Mouse (Mus musculus): ENCODE results near the gene Rbfox2. TPM values are rescaled to one million over a fixed set of nuclear protein-coding genes. Genes with fewer than 3 reads are reported as not detected.

The Rbfox2 gene
- polyA plus RNA-seq, 1 experiment from 2014 or later, result 16.8 TPM

GRCm38 (mm10) chr15:77215178-77215800 is 91.5 kb downstream of the Rbfox2 start:
- Histone ChIP-seq H3K4me2 (replicated peaks; ENCODE audit: low read depth) (no peak overlapping the region), H3K27ac (ENCODE audit: low read depth, low read length) (no peak overlapping the region), H3K36me3 (ENCODE audit: control insufficient read depth, insufficient read depth) (no peaks in the 10 kb centered on the region), H3K4me1 (replicated peaks; ENCODE audit: control insufficient read depth, insufficient read depth, low read length) (0 out of 2 replicates have a peak, but pooled peaks cover 7% of the 10 kb centered on the region), H3K9ac (ENCODE audit: low read depth, low read length) (no peak overlapping the region), H3K9me3 (ENCODE audit: control insufficient read depth) (no peaks in the 10 kb centered on the region), H3K4me3 (ENCODE audit: low read depth, low read length) (no peak overlapping the region), H3K27me3 (replicated peaks; ENCODE audit: control insufficient read depth, insufficient read depth, low read length) (no peaks in the 10 kb centered on the region)
- TF ChIP-seq CTCF (IDR thresholded peaks at IDR 0.05; ENCODE audit: low read depth), result no peak
- no peak for ATAC-seq
- WGBS, result 32% methylated on average over 5 of the region's 5 CpGs

GRCm38 (mm10) chr15:77214410-77215107 is 92.2 kb downstream of the Rbfox2 start:
- no peak for TF ChIP-seq CTCF (IDR thresholded peaks at IDR 0.05; ENCODE audit: low read depth)
- Histone ChIP-seq H3K4me1 (replicated peaks; ENCODE audit: control insufficient read depth, insufficient read depth, low read length) (0 out of 2 replicates have a peak, but pooled peaks cover 4% of the 10 kb centered on the region), H3K27me3 (replicated peaks; ENCODE audit: control insufficient read depth, insufficient read depth, low read length) (no peaks in the 10 kb centered on the region), H3K4me3 (ENCODE audit: low read depth, low read length) (no peak overlapping the region), H3K36me3 (ENCODE audit: control insufficient read depth, insufficient read depth) (no peaks in the 10 kb centered on the region), H3K27ac (ENCODE audit: low read depth, low read length) (no peak overlapping the region), H3K9ac (ENCODE audit: low read depth, low read length) (no peak overlapping the region), H3K4me2 (replicated peaks; ENCODE audit: low read depth) (no peak overlapping the region), H3K9me3 (ENCODE audit: control insufficient read depth) (no peaks in the 10 kb centered on the region)
- 66% methylated on average over 8 of the region's 8 CpGs for WGBS
- no peak for ATAC-seq

- ATAC-seq, result no peak
- H3K36me3 ChIP-seq (ENCODE audit: control insufficient read depth, insufficient read depth), result no peaks in the 10 kb centered on the region
- H3K27me3 ChIP-seq (replicated peaks; ENCODE audit: control insufficient read depth, insufficient read depth, low read length), result no peaks in the 10 kb centered on the region
- no peak for TF ChIP-seq CTCF (IDR thresholded peaks at IDR 0.05; ENCODE audit: low read depth)
- no peaks in the 10 kb centered on the region for H3K9me3 ChIP-seq (ENCODE audit: control insufficient read depth)
- H3K9ac ChIP-seq (ENCODE audit: low read depth, low read length), result peak overlapping the region; percentile 1; the same call in 1 of the 2 replicates
- no peak overlapping the region for H3K4me3 ChIP-seq (ENCODE audit: low read depth, low read length)
- 0 out of 2 replicates have a peak, but pooled peaks cover 3% of the 10 kb centered on the region for H3K4me1 ChIP-seq (replicated peaks; ENCODE audit: control insufficient read depth, insufficient read depth, low read length)
- H3K27ac ChIP-seq (ENCODE audit: low read depth, low read length), result no peak overlapping the region
- WGBS, result 52% methylated on average over 5 of the region's 5 CpGs
- H3K4me2 ChIP-seq (replicated peaks; ENCODE audit: low read depth), result no peak overlapping the region
Measured at GRCm38 (mm10) chr15:77213829-77214228, 93.0 kb downstream of the Rbfox2 start.

- no peak for TF ChIP-seq CTCF (IDR thresholded peaks at IDR 0.05; ENCODE audit: low read depth)
- Histone ChIP-seq H3K4me3 (ENCODE audit: low read depth, low read length) (no peak overlapping the region), H3K27me3 (replicated peaks; ENCODE audit: control insufficient read depth, insufficient read depth, low read length) (no peaks in the 10 kb centered on the region), H3K27ac (ENCODE audit: low read depth, low read length) (no peak overlapping the region), H3K9ac (ENCODE audit: low read depth, low read length) (no peak overlapping the region), H3K4me1 (replicated peaks; ENCODE audit: control insufficient read depth, insufficient read depth, low read length) (no peaks in the 10 kb centered on the region), H3K4me2 (replicated peaks; ENCODE audit: low read depth) (no peak overlapping the region), H3K36me3 (ENCODE audit: control insufficient read depth, insufficient read depth) (no peaks in the 10 kb centered on the region), H3K9me3 (ENCODE audit: control insufficient read depth) (no peaks in the 10 kb centered on the region)
- no peak for ATAC-seq
- 65% methylated on average over 7 of the region's 7 CpGs for WGBS
Measured at GRCm38 (mm10) chr15:77212818-77213217, 94.0 kb downstream of the Rbfox2 start.

GRCm38 (mm10) chr15:77212217-77212757 is 94.5 kb downstream of the Rbfox2 start:
- 56% methylated on average over 4 of the region's 4 CpGs for WGBS
- no peak overlapping the region for H3K4me2 ChIP-seq (replicated peaks; ENCODE audit: low read depth)
- no peak overlapping the region for H3K27ac ChIP-seq (ENCODE audit: low read depth, low read length)
- no peaks in the 10 kb centered on the region for H3K27me3 ChIP-seq (replicated peaks; ENCODE audit: control insufficient read depth, insufficient read depth, low read length)
- H3K9me3 ChIP-seq (ENCODE audit: control insufficient read depth), result no peaks in the 10 kb centered on the region
- H3K36me3 ChIP-seq (ENCODE audit: control insufficient read depth, insufficient read depth), result no peaks in the 10 kb centered on the region
- ATAC-seq, result no peak
- no peak overlapping the region for H3K9ac ChIP-seq (ENCODE audit: low read depth, low read length)
- H3K4me3 ChIP-seq (ENCODE audit: low read depth, low read length), result no peak overlapping the region
- no peak for TF ChIP-seq CTCF (IDR thresholded peaks at IDR 0.05; ENCODE audit: low read depth)
- H3K4me1 ChIP-seq (replicated peaks; ENCODE audit: control insufficient read depth, insufficient read depth, low read length), result no peaks in the 10 kb centered on the region

- no peak for ATAC-seq
Measured at GRCm38 (mm10) chr15:77206996-77207395, 99.8 kb downstream of the Rbfox2 start.

More at GRCm38 (mm10) chr15:77206996-77207395, 99.8 kb downstream of the Rbfox2 start:
- Histone ChIP-seq H3K4me2 (replicated peaks; ENCODE audit: low read depth) (no peak overlapping the region), H3K27ac (ENCODE audit: low read depth, low read length) (no peak overlapping the region), H3K4me1 (replicated peaks; ENCODE audit: control insufficient read depth, insufficient read depth, low read length) (peaks cover 9% of the 10 kb centered on the region; the same call in 1 of the 2 replicates), H3K9me3 (ENCODE audit: control insufficient read depth) (no peaks in the 10 kb centered on the region), H3K27me3 (replicated peaks; ENCODE audit: control insufficient read depth, insufficient read depth, low read length) (no peaks in the 10 kb centered on the region), H3K4me3 (ENCODE audit: low read depth, low read length) (no peak overlapping the region), H3K36me3 (ENCODE audit: control insufficient read depth, insufficient read depth) (no peaks in the 10 kb centered on the region), H3K9ac (ENCODE audit: low read depth, low read length) (no peak overlapping the region)
- no peak for TF ChIP-seq CTCF (IDR thresholded peaks at IDR 0.05; ENCODE audit: low read depth)
- 67% methylated on average over 5 of the region's 5 CpGs for WGBS

All from intestine, postnatal 0 days (tissue).